Mouse (Mus musculus) spleen, adult 18-20 months (tissue): Measurements from ENCODE around the gene Dusp10.
A peak's percentile ranks its signal among the peaks of the same experiment; 100 is the strongest.

Experiments used
- DNase-seq, 2 experiments: peaks; one replicate each; pipeline ENCODE4 v3.0.0; 2022; ENCODE audit warnings: mixed read lengths in 2 of 2

Gene Dusp10

GRCm38 (mm10) chr1:184059814-184060213 is 46.7 kb downstream of the Dusp10 start:
- DNase-seq = no peak

GRCm38 (mm10) chr1:184060381-184060780 is 47.3 kb downstream of the Dusp10 start:
- no peak for DNase-seq

GRCm38 (mm10) chr1:184060828-184061734 is 48.0 kb downstream of the Dusp10 start:
- no peak for DNase-seq

GRCm38 (mm10) chr1:184061901-184062300 is 48.8 kb downstream of the Dusp10 start:
- no peak for DNase-seq

- DNase-seq = no peak
Measured at GRCm38 (mm10) chr1:184064306-184064705, 51.2 kb downstream of the Dusp10 start.

- DNase-seq = no peak
Measured at GRCm38 (mm10) chr1:184065589-184066361, 52.7 kb downstream of the Dusp10 start.

- no peak for DNase-seq
Measured at GRCm38 (mm10) chr1:184066460-184067287, 53.6 kb downstream of the Dusp10 start.

- no peak for DNase-seq
Measured at GRCm38 (mm10) chr1:184067704-184068558, 54.8 kb downstream of the Dusp10 start.

GRCm38 (mm10) chr1:184068971-184069370 is 55.9 kb downstream of the Dusp10 start:
- DNase-seq = no peak

- DNase-seq = no peak
Measured at GRCm38 (mm10) chr1:184076065-184076464, 63.0 kb downstream of the Dusp10 start.

GRCm38 (mm10) chr1:184076756-184077155 is 63.7 kb downstream of the Dusp10 start:
- no peak for DNase-seq

- peak; percentile 11 to 18 for DNase-seq
Measured at GRCm38 (mm10) chr1:184079304-184079703, 66.2 kb downstream of the Dusp10 start.

- DNase-seq = no peak
Measured at GRCm38 (mm10) chr1:184082661-184083060, 69.6 kb downstream of the Dusp10 start.

GRCm38 (mm10) chr1:184083166-184083565 is 70.1 kb downstream of the Dusp10 start:
- no peak for DNase-seq

GRCm38 (mm10) chr1:184084961-184085360 is 71.9 kb downstream of the Dusp10 start:
- DNase-seq = no peak

- no peak for DNase-seq
Measured at GRCm38 (mm10) chr1:184090515-184090914, 77.4 kb downstream of the Dusp10 start.

GRCm38 (mm10) chr1:184094914-184095313 is 81.8 kb downstream of the Dusp10 start:
- DNase-seq = no peak

- no peak for DNase-seq
Measured at GRCm38 (mm10) chr1:184100414-184100813, 87.3 kb downstream of the Dusp10 start.

- DNase-seq = no peak
Measured at GRCm38 (mm10) chr1:184100927-184101749, 88.0 kb downstream of the Dusp10 start.

- no peak for DNase-seq
Measured at GRCm38 (mm10) chr1:184101750-184102046, 88.6 kb downstream of the Dusp10 start.

- no peak for DNase-seq
Measured at GRCm38 (mm10) chr1:184106832-184107231, 93.7 kb downstream of the Dusp10 start.
